Comparison of ENCODE assay signal across 10 mouse cellular contexts in genomic region chr6:55396622-55397041, GRCm38 (mm10). TPM values are rescaled to one million over a fixed set of nuclear protein-coding genes. Genes with fewer than 3 reads are reported as not detected.
A peak's percentile ranks its signal among the peaks of the same experiment; 100 is the strongest.
DNase-seq lines count a peak whose midpoint lies in the region; ATAC-seq and TF ChIP-seq lines count a peak whose summit lies in the region.
"Had no signal": no experiment of that assay in that cellular context is flagged by ENCODE, and none has a peak within 500 bp of the region (broad histone marks: within the 10 kb centered on the region; RNA-seq: fewer than 3 reads in every experiment).

No protein-coding gene starts in this region.

- 45% methylated on average over 11 of the region's 11 CpGs for WGBS in neural tube, embryonic 14.5 days

- TF ChIP-seq CTCF in left cerebral cortex, adult 2 months (IDR thresholded peaks at IDR 0.05): no peak

- peaks cover 15% of the 10 kb centered on the region for H3K4me1 ChIP-seq in neural tube, embryonic 14.5 days (ENCODE audit: control insufficient read depth, insufficient read depth, low read length)

- intact Hi-C loops in heart, postnatal 25 days (cut with DNase I): no loop called here
- intact Hi-C loops in left cerebral cortex, adult 2 months (cut with DNase I): loop anchor here (1.0 to 10.0 kb wide), 3 partner anchors 62 to 648 kb away; no protein-coding TSS in a partner anchor

- H3K9me3 ChIP-seq in neural tube, embryonic 14.5 days (ENCODE audit: control insufficient read depth, low read length): no peaks in the 10 kb centered on the region

- H3K9ac ChIP-seq in neural tube, embryonic 14.5 days (replicated peaks; ENCODE audit: low read depth, low read length): no peak overlapping the region

- DNase-seq in urinary bladder, postnatal 36 days (ENCODE audit: low spot score in 2 of 2): peak; percentile 30 to 38
- no peak for DNase-seq in urinary bladder, postnatal 25 days (ENCODE audit: low spot score)
- peak; percentile 32 for DNase-seq in embryo, embryonic 11 days
- peak; percentile 49 for DNase-seq in heart, postnatal 25 days (ENCODE audit: low spot score)
- DNase-seq in left cerebral cortex, adult 2 months (ENCODE audit: extremely low spot score in 1 of 2, low spot score in 2 of 2): peak; percentile 76 to 81
- DNase-seq in thymus, postnatal 36 days: no peak

- peak; percentile 55; the same call in 1 of the 2 replicates for ATAC-seq in neural tube, embryonic 14.5 days (ENCODE audit: low read depth)
- no peak for ATAC-seq in erythroblast, adult 5-6 weeks (replicated peaks; ENCODE audit: low FRiP score, poor library complexity, severe bottlenecking)

- no peaks in the 10 kb centered on the region for H3K27me3 ChIP-seq in neural tube, embryonic 14.5 days (ENCODE audit: control insufficient read depth, insufficient read depth, low read length)

- peak overlapping the region; percentile 90 for H3K27ac ChIP-seq in left cerebral cortex, adult 2 months
- H3K27ac ChIP-seq in neural tube, embryonic 14.5 days (ENCODE audit: low read depth, low read length): peak overlapping the region; percentile 52; the same call in 1 of the 2 replicates

- H3K4me3 ChIP-seq in left cerebral cortex, adult 2 months: peak overlapping the region; percentile 32
- H3K4me3 ChIP-seq in neural tube, embryonic 14.5 days (ENCODE audit: low read depth, low read length): no peak overlapping the region

- H3K36me3 ChIP-seq in neural tube, embryonic 14.5 days (ENCODE audit: control insufficient read depth, insufficient read depth, low read length): no peaks in the 10 kb centered on the region

- no peak overlapping the region for H3K4me2 ChIP-seq in neural tube, embryonic 14.5 days (ENCODE audit: low read depth, low read length)

RNA-seq across cellular contexts. Expression of gene Ghrhr, which starts 20.5 kb away (rescaled TPM):
- total RNA-seq in heart, postnatal 25 days (2021): not detected
- not detected for total RNA-seq in left cerebral cortex, adult 2 months (2021)
- not detected in 2 replicates for polyA plus RNA-seq in neural tube, embryonic 14.5 days (2014; fragmentation: Nextera tagmentation; extraction: Ambion mirVana)
- 0.63 TPM in 1 of 2 replicates, not detected in the other for total RNA-seq in erythroblast, adult 5-6 weeks (2015; ENCODE audit: low replicate concordance)
- total RNA-seq in erythroblast, adult 5-6 weeks (2017; ENCODE audit: low replicate concordance): 0.28 TPM in 1 of 2 replicates, not detected in the other
- total RNA-seq: adrenal gland, postnatal 4 days had no signal
- polyA plus RNA-seq: spleen, adult 2 months had no signal

RNA-seq across cellular contexts. Expression of gene Adcyap1r1, which starts 55.1 kb away (rescaled TPM):
- total RNA-seq in heart, postnatal 25 days (2021): 1 to 10 TPM; 5.1 to 5.4 TPM
- total RNA-seq in left cerebral cortex, adult 2 months (2021): 100 to 1,000 TPM; 118 to 121 TPM
- 70.7 and 79.3 TPM in 2 replicates for polyA plus RNA-seq in neural tube, embryonic 14.5 days (2014; fragmentation: Nextera tagmentation; extraction: Ambion mirVana)
- total RNA-seq in erythroblast, adult 5-6 weeks (2015; ENCODE audit: low replicate concordance): 0.19 TPM in 1 of 2 replicates, not detected in the other
- 0.09 TPM in 1 of 2 replicates, not detected in the other for total RNA-seq in erythroblast, adult 5-6 weeks (2017; ENCODE audit: low replicate concordance)

Comparison
In these comparisons a context has a peak if more than half of its experiments do, and no peak if none do; other contexts are left out.
1. DNase-seq: peak in urinary bladder, postnatal 36 days (2 of 2), embryo, embryonic 11 days (single experiment), heart, postnatal 25 days (single experiment) and left cerebral cortex, adult 2 months (2 of 2); none in urinary bladder, postnatal 25 days (single experiment) and thymus, postnatal 36 days (0 of 2).
2. RNA of gene Adcyap1r1, which starts 55.1 kb away (total RNA-seq): 118 to 121 TPM in left cerebral cortex, adult 2 months; 5.1 to 5.4 TPM in heart, postnatal 25 days and 0.09 to 0.19 TPM in erythroblast, adult 5-6 weeks; every median in the first group is over 10 times any median in the second.